Mouse (Mus musculus) limb, embryonic 14.5 days (tissue): ENCODE data around the gene Crhbp. TPM values are rescaled to one million over a fixed set of nuclear protein-coding genes. Genes with fewer than 3 reads are reported as not detected.

Experiments
- ATAC-seq: fragments of 200-750 bp; cut with Nextera tagmentation; 2 replicates; pipeline ENCODE4 v1.8.0; 2017; ENCODE audit warnings: low read depth, moderate number of reproducible peaks, moderate TSS enrichment; ENCODE audit not compliant: low FRiP score
- DNase-seq: peaks from one replicate; pipeline ENCODE4 v3.0.0-alpha.2; 2015; ENCODE audit warnings: low spot score
- H3K27ac ChIP-seq: fragments of 300-500 bp; sonication (generic); replicated peaks from 2 replicates; pipeline ENCODE4 v1.5.1; 2014; ENCODE audit warnings: low read depth, mild to moderate bottlenecking, low read length, moderate library complexity, mixed read lengths
- H3K27me3 ChIP-seq: fragments of 300-500 bp; sonication (generic); 2 replicates; pipeline ENCODE4 v1.6.1; 2014; ENCODE audit warnings: low read length, mixed read lengths; ENCODE audit not compliant: control insufficient read depth, insufficient read depth
- H3K36me3 ChIP-seq: fragments of 300-500 bp; sonication (generic); 2 replicates; pipeline ENCODE4 v1.6.1; 2014; ENCODE audit warnings: mild to moderate bottlenecking, low read length, moderate library complexity, mixed read lengths; ENCODE audit not compliant: control insufficient read depth, insufficient read depth
- H3K4me1 ChIP-seq: fragments of 300-500 bp; sonication (generic); 2 replicates; pipeline ENCODE4 v1.6.1; 2014; ENCODE audit warnings: antibody characterized with exemption, low read length, mixed read lengths; ENCODE audit not compliant: control insufficient read depth, insufficient read depth
- H3K4me2 ChIP-seq: fragments of 300-500 bp; sonication (generic); replicated peaks from 2 replicates; pipeline ENCODE4 v1.6.1; 2014; ENCODE audit warnings: low read depth, mild to moderate bottlenecking, low read length, moderate library complexity; ENCODE audit not compliant: severe bottlenecking
- H3K4me3 ChIP-seq: fragments of 300-500 bp; sonication (generic); replicated peaks from 2 replicates; pipeline ENCODE4 v1.5.1; 2014; ENCODE audit warnings: low read length
- H3K9ac ChIP-seq: fragments of 300-500 bp; sonication (generic); 2 replicates; pipeline ENCODE4 v1.6.1; 2014; ENCODE audit warnings: mild to moderate bottlenecking, low read depth, low read length, moderate library complexity; ENCODE audit not compliant: severe bottlenecking
- H3K9me3 ChIP-seq: fragments of 300-500 bp; sonication (generic); 2 replicates; pipeline ENCODE4 v1.6.1; 2016; ENCODE audit warnings: low read length; ENCODE audit not compliant: control insufficient read depth
- POLR2A ChIP-seq: fragments of 200-500 bp; IDR thresholded peaks from 2 replicates; pipeline ENCODE4 v1.8.0; 2012; ENCODE audit warnings: inconsistent platforms, mild to moderate bottlenecking, moderate library complexity, borderline replicate concordance; ENCODE audit not compliant: insufficient read depth, insufficient read length; ENCODE audit errors: extremely low read depth
- WGBS: fragments of 180-500 bp; shearing (Covaris S2); extraction: QIAGEN DNeasy Blood & Tissue Kit; methylation state at CpG from one replicate; pipeline ENCODE4 v1.1.7; 2014; 5-methylcytosine and 5-hydroxymethylcytosine counted together
- polyA plus RNA-seq, 2 experiments: library from polyadenylated mRNA; depleted of rRNA in 1 of 2; stranded (reverse) in 1 of 2; unstranded in 1 of 2; fragments of >200 nt; fragmentation: Nextera tagmentation in 1 of 2; extraction: Ambion mirVana in 1 of 2; gene quantifications; 2 replicates each; pipeline versions ENCODE4 v1.2.1 to v1.2.3; 2012 to 2014

Gene Crhbp
- polyA plus RNA-seq (2012; rRNA removed) (0.20 and 0.28 TPM in 2 replicates), polyA plus RNA-seq (2014; fragmentation: Nextera tagmentation; extraction: Ambion mirVana) (0.15 and 0.32 TPM in 2 replicates)

DNA sequence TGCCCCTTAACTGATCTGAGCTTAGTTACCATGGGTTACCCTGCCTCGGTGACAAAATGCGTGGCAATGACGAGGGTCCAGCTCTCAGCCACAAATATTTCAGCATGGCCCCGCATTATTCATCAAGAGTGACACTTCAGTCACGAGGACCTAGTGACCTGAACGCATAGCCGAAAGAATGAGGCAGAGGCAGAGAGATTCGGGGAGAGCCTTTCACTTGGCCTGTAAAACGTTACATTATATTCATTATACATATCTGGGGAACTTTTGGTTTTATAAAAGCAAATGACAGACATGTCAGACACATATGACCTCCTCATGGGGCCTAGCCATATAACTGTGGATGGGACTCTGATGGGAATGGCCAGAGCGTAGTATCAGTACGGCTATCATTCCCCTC, at the start of gene Crhbp:
Crhbp (minus strand) TSS at position 101 of the 400 bp plus-strand sequence.
- Histone ChIP-seq H3K9me3 (no peaks in the 10 kb centered on the region), H3K27ac (no peak within 1 kb of the TSS), H3K4me1 (no peaks in the 10 kb centered on the region), H3K4me2 (peak within 1 kb of the TSS; percentile 91), H3K4me3 (peak within 1 kb of the TSS; percentile 44), H3K27me3 (peaks cover 27% of the 10 kb centered on the region; the same call in 1 of the 2 replicates), H3K9ac (peak within 1 kb of the TSS; percentile 52), H3K36me3 (no peaks in the 10 kb centered on the region)
- 60% methylated on average over 11 of the region's 11 CpGs for WGBS
- no peak for TF ChIP-seq POLR2A
- ATAC-seq (no peak), DNase-seq (no peak)

- TF ChIP-seq POLR2A = no peak
- no peak for DNase-seq
- Histone ChIP-seq H3K27me3 (no peaks in the 10 kb centered on the region), H3K36me3 (no peaks in the 10 kb centered on the region), H3K9ac (no peak overlapping the region), H3K4me1 (peaks cover 20% of the 10 kb centered on the region; the same call in 1 of the 2 replicates), H3K4me3 (no peak overlapping the region), H3K27ac (no peak overlapping the region), H3K9me3 (no peaks in the 10 kb centered on the region), H3K4me2 (no peak overlapping the region)
- 35% methylated on average over 5 of the region's 5 CpGs for WGBS
- ATAC-seq = no peak
These were observed 48.6 kb upstream of the Crhbp start for GRCm38 (mm10) chr13:95493296-95493695.

DNA sequence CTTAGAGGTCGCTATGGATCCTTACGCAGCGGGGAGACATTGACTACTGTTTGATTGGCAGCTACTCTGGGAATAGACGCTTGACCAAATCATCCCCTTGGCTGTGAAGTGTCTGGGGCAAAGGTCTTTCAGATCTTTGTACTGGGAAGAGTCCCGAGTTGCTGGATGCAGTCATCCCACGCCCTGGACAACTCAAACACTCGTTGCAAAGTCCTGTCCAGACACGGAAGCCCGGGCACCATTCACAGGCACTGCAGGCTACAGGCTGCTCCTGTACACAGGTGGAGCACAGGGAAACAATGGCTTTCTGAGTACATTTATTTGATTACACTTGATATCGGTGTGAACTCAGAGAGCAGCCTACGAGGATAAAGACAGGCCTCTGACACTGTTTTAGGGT, 46.6 kb upstream of the Crhbp start:
- no peaks in the 10 kb centered on the region for H3K36me3 ChIP-seq
- no peaks in the 10 kb centered on the region for H3K27me3 ChIP-seq
- H3K4me1 ChIP-seq = peaks cover 8% of the 10 kb centered on the region; the same call in 1 of the 2 replicates
- H3K4me3 ChIP-seq = no peak overlapping the region
- H3K9me3 ChIP-seq = no peaks in the 10 kb centered on the region
- no peak for ATAC-seq
- 80% methylated on average over 11 of the region's 11 CpGs for WGBS
- H3K4me2 ChIP-seq = no peak overlapping the region
- H3K9ac ChIP-seq = no peak overlapping the region
- DNase-seq = no peak
- TF ChIP-seq POLR2A = no peak
- no peak overlapping the region for H3K27ac ChIP-seq

DNA sequence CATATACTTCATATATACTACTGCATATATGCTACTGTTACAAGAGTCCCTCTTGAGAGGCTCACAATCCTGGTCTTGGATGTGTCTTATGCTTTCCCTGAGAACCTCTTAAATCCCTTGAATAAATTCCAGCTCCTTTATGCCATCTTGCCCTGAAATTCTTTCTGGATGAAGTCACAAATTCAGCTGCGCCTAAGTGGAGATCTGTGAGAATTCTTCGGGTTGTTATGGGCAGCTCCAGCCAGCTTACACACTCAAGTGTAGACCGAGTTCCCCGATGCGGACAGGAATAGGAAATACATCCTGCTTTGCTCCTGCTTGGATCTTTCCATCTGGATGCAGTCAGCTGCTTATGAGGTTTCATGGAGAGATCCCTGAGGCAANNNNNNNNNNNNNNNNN, 39.9 kb upstream of the Crhbp start:
- Histone ChIP-seq H3K4me3 (no peak overlapping the region), H3K36me3 (no peaks in the 10 kb centered on the region), H3K27ac (0 out of 2 replicates have a peak overlapping the region, but pooled peaks have one; percentile 45), H3K9me3 (no peaks in the 10 kb centered on the region), H3K4me1 (peaks cover 7% of the 10 kb centered on the region; the same call in 1 of the 2 replicates), H3K4me2 (no peak overlapping the region), H3K9ac (no peak overlapping the region), H3K27me3 (no peaks in the 10 kb centered on the region)
- 17% methylated on average over 5 of the region's 5 CpGs for WGBS
- no peak for TF ChIP-seq POLR2A
- DNase-seq (peak; percentile 63), ATAC-seq (peak; percentile 86)

GRCm38 (mm10) chr13:95481428-95481827, 36.7 kb upstream of the Crhbp start:
- DNase-seq (peak; percentile 79), ATAC-seq (peak; percentile 66)
- Histone ChIP-seq H3K4me1 (peaks cover 7% of the 10 kb centered on the region; the same call in 1 of the 2 replicates), H3K9ac (no peak overlapping the region), H3K4me3 (no peak overlapping the region), H3K9me3 (no peaks in the 10 kb centered on the region), H3K36me3 (no peaks in the 10 kb centered on the region), H3K27ac (no peak overlapping the region), H3K4me2 (no peak overlapping the region), H3K27me3 (no peaks in the 10 kb centered on the region)
- TF ChIP-seq POLR2A = no peak
- WGBS = 22% methylated on average over 4 of the region's 4 CpGs
